Mouse (Mus musculus) C2C12 (cell line): ENCODE results near the gene Catsper4.

Source experiments
- CEBPB ChIP-seq: IDR thresholded peaks from one replicate; pipeline ENCODE4 v1.6.1; 2011; ENCODE audit warnings: low read depth, mild to moderate bottlenecking, control low read depth, moderate library complexity
- CTCF ChIP-seq: IDR thresholded peaks from one replicate; pipeline ENCODE4 v1.5.1; 2011; ENCODE audit not compliant: control insufficient read depth, insufficient read depth, insufficient read length
- MYOD1 ChIP-seq: IDR thresholded peaks from one replicate; pipeline ENCODE4 v1.6.1; 2011; ENCODE audit warnings: low read depth; ENCODE audit not compliant: control insufficient read depth, insufficient read length
- MYOG ChIP-seq: IDR thresholded peaks from one replicate; pipeline ENCODE4 v1.6.1; 2011; ENCODE audit not compliant: control insufficient read depth, insufficient read length; ENCODE audit errors: extremely low read depth
- USF1 ChIP-seq: IDR thresholded peaks from one replicate; pipeline ENCODE4 v1.6.1; 2011; ENCODE audit warnings: low read depth, mild to moderate bottlenecking, control low read depth, moderate library complexity

DNA sequence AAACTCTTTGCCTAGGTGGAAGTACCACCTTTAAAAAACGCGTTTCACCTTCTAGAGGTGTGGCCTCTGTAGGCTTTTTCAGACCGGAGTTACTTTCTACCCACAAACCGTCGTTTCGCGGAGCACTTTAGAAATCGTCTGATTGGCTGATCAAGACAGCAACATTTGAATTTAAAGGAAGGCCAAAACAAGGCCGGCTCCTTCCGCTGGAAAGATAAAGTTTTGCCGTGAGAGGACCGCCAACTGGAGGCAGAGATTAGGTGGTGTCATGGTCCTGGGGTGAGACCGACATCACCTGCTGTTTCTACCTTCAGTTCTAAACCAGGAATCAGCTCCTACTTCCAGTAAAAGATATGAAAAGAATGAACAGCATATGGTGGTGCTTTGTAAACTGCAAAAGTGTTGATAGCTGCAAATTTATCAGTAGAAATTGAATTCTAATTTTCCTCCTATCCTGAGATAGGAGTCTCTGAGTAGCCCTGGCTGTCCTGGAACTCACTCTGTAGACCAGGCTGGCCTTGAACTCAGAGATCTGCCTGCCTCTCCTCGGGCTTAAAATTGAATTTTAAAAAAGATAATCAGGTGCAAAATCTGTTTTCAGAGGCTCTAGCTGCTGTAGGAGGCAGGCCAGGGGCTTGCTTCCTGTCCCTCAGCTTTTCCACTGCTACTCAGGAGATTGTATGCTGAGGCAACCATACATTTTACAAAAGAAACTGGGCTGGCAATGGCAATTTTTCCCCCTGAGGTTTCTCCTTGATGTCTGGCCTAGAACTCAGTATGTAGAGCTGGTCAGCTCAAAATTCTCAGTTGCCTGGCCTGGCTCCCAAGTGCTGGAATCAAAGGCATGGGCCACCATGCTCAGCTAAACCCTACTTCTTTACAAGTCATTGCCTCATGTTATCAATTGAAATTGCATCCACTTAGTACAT lies 46.5 kb upstream of the Catsper4 start:
- TF ChIP-seq CTCF: no peak
- TF ChIP-seq CEBPB: no peak
- no peak for TF ChIP-seq MYOG
- no peak for TF ChIP-seq USF1
- no peak for TF ChIP-seq MYOD1
